Mouse (Mus musculus): ENCODE measurements around the gene Kazn. TPM values are rescaled to one million over a fixed set of nuclear protein-coding genes. Genes with fewer than 3 reads are reported as not detected.

Gene Kazn
- polyA plus RNA-seq, 1 experiment: 17.0 TPM

- TF ChIP-seq POLR2A (IDR thresholded peaks at IDR 0.05; ENCODE audit: control insufficient read depth, extremely low read depth, insufficient read depth, low read length, poor library complexity): no peak
- TF ChIP-seq CTCF (IDR thresholded peaks at IDR 0.05; ENCODE audit: borderline replicate concordance, control insufficient read depth, extremely low read depth, insufficient read depth, low read length, poor library complexity): no peak
- Histone ChIP-seq H3K36me3 (ENCODE audit: control insufficient read depth, insufficient read depth, low read length) (no peaks in the 10 kb centered on the region), H3K4me3 (ENCODE audit: control insufficient read depth, insufficient read depth, low read length) (no peak overlapping the region), H3K27me3 (ENCODE audit: control insufficient read depth, insufficient read depth, low read length) (no peaks in the 10 kb centered on the region), H3K27ac (ENCODE audit: control insufficient read depth, insufficient read depth, low read length) (no peak overlapping the region), H3K4me1 (replicated peaks; ENCODE audit: control insufficient read depth, insufficient read depth, low read length) (peaks cover 10% of the 10 kb centered on the region)
- no peak for DNase-seq
- WGBS: 93% methylated on average over 4 of the region's 4 CpGs
These were observed 2.5 kb downstream of the Kazn start for GRCm38 (mm10) chr4:142236681-142237080.

- Histone ChIP-seq H3K27me3 (ENCODE audit: control insufficient read depth, insufficient read depth, low read length) (no peaks in the 10 kb centered on the region), H3K4me3 (ENCODE audit: control insufficient read depth, insufficient read depth, low read length) (no peak overlapping the region), H3K4me1 (replicated peaks; ENCODE audit: control insufficient read depth, insufficient read depth, low read length) (peaks cover 10% of the 10 kb centered on the region), H3K27ac (ENCODE audit: control insufficient read depth, insufficient read depth, low read length) (no peak overlapping the region), H3K36me3 (ENCODE audit: control insufficient read depth, insufficient read depth, low read length) (no peaks in the 10 kb centered on the region)
- WGBS: 94% methylated on average over 11 of the region's 11 CpGs
- DNase-seq: no peak
- TF ChIP-seq POLR2A (IDR thresholded peaks at IDR 0.05; ENCODE audit: control insufficient read depth, extremely low read depth, insufficient read depth, low read length, poor library complexity) (no peak), CTCF (IDR thresholded peaks at IDR 0.05; ENCODE audit: borderline replicate concordance, control insufficient read depth, extremely low read depth, insufficient read depth, low read length, poor library complexity) (no peak)
These were observed 3.8 kb downstream of the Kazn start for GRCm38 (mm10) chr4:142235426-142235825.

- no peak overlapping the region for H3K4me3 ChIP-seq (ENCODE audit: control insufficient read depth, insufficient read depth, low read length)
- DNase-seq: no peak
- H3K27ac ChIP-seq (ENCODE audit: control insufficient read depth, insufficient read depth, low read length): no peak overlapping the region
- WGBS: 94% methylated on average over 9 of the region's 9 CpGs
- peaks cover 10% of the 10 kb centered on the region for H3K4me1 ChIP-seq (replicated peaks; ENCODE audit: control insufficient read depth, insufficient read depth, low read length)
- H3K36me3 ChIP-seq (ENCODE audit: control insufficient read depth, insufficient read depth, low read length): no peaks in the 10 kb centered on the region
- TF ChIP-seq POLR2A (IDR thresholded peaks at IDR 0.05; ENCODE audit: control insufficient read depth, extremely low read depth, insufficient read depth, low read length, poor library complexity) (no peak), CTCF (IDR thresholded peaks at IDR 0.05; ENCODE audit: borderline replicate concordance, control insufficient read depth, extremely low read depth, insufficient read depth, low read length, poor library complexity) (no peak)
- no peaks in the 10 kb centered on the region for H3K27me3 ChIP-seq (ENCODE audit: control insufficient read depth, insufficient read depth, low read length)
These were observed 4.4 kb downstream of the Kazn start for GRCm38 (mm10) chr4:142234828-142235227.

DNA sequence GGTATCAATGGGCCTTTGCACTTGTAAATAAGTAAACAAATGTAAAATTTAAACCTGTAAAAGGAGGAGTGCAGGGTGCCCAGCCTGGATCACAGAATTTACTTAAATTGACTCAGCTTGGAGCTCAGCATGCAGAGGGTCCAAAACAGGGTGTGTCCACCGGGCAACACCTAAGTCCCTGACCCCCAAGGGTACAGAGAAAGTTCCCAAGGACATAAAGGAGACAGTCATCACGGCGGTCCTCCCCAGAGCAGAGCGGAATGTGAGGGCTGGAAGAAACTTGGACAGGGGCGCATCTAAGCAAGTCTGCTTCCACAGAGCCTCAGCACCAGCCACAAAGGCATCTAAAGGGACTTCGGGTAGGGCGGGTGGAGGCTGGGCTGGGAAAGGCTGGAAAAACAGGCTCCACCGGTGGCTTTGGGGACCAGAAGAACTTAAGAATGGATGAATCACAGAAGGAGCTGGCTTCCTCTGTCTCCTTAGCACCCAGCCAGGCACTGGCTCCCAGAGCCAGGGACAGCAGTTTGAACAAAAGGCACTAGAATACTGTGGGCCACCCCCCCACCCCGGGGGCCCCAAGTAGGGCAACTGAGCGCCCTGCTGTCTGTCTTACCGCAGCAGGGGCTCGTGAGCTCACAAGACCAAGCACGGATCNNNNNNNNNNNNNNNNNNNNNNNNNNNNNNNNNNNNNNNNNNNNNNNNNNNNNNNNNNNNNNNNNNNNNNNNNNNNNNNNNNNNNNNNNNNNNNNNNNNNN lies 10.2 kb downstream of the Kazn start:
- no peaks in the 10 kb centered on the region for H3K27me3 ChIP-seq (ENCODE audit: control insufficient read depth, insufficient read depth, low read length)
- DNase-seq: no peak
- 84% methylated on average over 13 of the region's 13 CpGs for WGBS
- TF ChIP-seq POLR2A (IDR thresholded peaks at IDR 0.05; ENCODE audit: control insufficient read depth, extremely low read depth, insufficient read depth, low read length, poor library complexity) (no peak), CTCF (IDR thresholded peaks at IDR 0.05; ENCODE audit: borderline replicate concordance, control insufficient read depth, extremely low read depth, insufficient read depth, low read length, poor library complexity) (no peak)
- H3K36me3 ChIP-seq (ENCODE audit: control insufficient read depth, insufficient read depth, low read length): no peaks in the 10 kb centered on the region
- no peaks in the 10 kb centered on the region for H3K4me1 ChIP-seq (replicated peaks; ENCODE audit: control insufficient read depth, insufficient read depth, low read length)
- H3K4me3 ChIP-seq (ENCODE audit: control insufficient read depth, insufficient read depth, low read length): no peak overlapping the region
- H3K27ac ChIP-seq (ENCODE audit: control insufficient read depth, insufficient read depth, low read length): no peak overlapping the region

- H3K27me3 ChIP-seq (ENCODE audit: control insufficient read depth, insufficient read depth, low read length): no peaks in the 10 kb centered on the region
- no peak for TF ChIP-seq POLR2A (IDR thresholded peaks at IDR 0.05; ENCODE audit: control insufficient read depth, extremely low read depth, insufficient read depth, low read length, poor library complexity)
- TF ChIP-seq CTCF (IDR thresholded peaks at IDR 0.05; ENCODE audit: borderline replicate concordance, control insufficient read depth, extremely low read depth, insufficient read depth, low read length, poor library complexity): no peak
- no peaks in the 10 kb centered on the region for H3K4me1 ChIP-seq (replicated peaks; ENCODE audit: control insufficient read depth, insufficient read depth, low read length)
- no peaks in the 10 kb centered on the region for H3K36me3 ChIP-seq (ENCODE audit: control insufficient read depth, insufficient read depth, low read length)
- no peak overlapping the region for H3K27ac ChIP-seq (ENCODE audit: control insufficient read depth, insufficient read depth, low read length)
- WGBS: 93% methylated on average over 9 of the region's 9 CpGs
- DNase-seq: no peak
- no peak overlapping the region for H3K4me3 ChIP-seq (ENCODE audit: control insufficient read depth, insufficient read depth, low read length)
These were observed 15.1 kb downstream of the Kazn start for GRCm38 (mm10) chr4:142223898-142224645.

DNA sequence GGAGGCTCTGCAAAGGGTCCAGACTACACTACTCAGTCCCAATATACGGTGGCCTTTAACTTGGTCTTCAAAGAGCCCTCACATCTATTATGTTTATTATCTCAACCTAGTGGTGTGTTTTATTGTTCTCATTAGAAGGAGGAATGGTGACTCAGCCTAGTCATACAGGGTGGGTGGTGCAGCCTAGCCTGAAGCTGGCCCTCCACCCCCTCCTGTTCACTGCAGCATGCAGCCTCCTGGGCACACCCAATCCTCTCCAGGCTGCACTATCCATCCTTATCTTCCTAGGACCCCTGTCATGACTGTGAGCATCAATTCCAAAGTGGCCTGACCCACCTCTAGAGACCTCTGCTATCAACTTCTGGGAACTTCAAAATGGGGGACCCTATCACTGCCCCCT lies 16.8 kb downstream of the Kazn start:
- Histone ChIP-seq H3K4me1 (replicated peaks; ENCODE audit: control insufficient read depth, insufficient read depth, low read length) (no peaks in the 10 kb centered on the region), H3K27ac (ENCODE audit: control insufficient read depth, insufficient read depth, low read length) (no peak overlapping the region), H3K27me3 (ENCODE audit: control insufficient read depth, insufficient read depth, low read length) (no peaks in the 10 kb centered on the region), H3K36me3 (ENCODE audit: control insufficient read depth, insufficient read depth, low read length) (no peaks in the 10 kb centered on the region), H3K4me3 (ENCODE audit: control insufficient read depth, insufficient read depth, low read length) (no peak overlapping the region)
- 96% methylated on average over 1 of the region's 1 CpGs for WGBS
- TF ChIP-seq CTCF (IDR thresholded peaks at IDR 0.05; ENCODE audit: borderline replicate concordance, control insufficient read depth, extremely low read depth, insufficient read depth, low read length, poor library complexity) (no peak), POLR2A (IDR thresholded peaks at IDR 0.05; ENCODE audit: control insufficient read depth, extremely low read depth, insufficient read depth, low read length, poor library complexity) (no peak)
- DNase-seq: no peak
